Mouse (Mus musculus) adrenal gland, adult 8-10 months (tissue): ENCODE data around the gene Eddm3b. TPM values are rescaled to one million over a fixed set of nuclear protein-coding genes. Genes with fewer than 3 reads are reported as not detected.
A peak's percentile ranks its signal among the peaks of the same experiment; 100 is the strongest.

Experiments
- DNase-seq: peaks from one replicate; pipeline ENCODE4 v3.0.0; 2022
- total RNA-seq, 4 experiments: library from RNA; stranded (reverse); gene quantifications; 2 replicates each; pipeline ENCODE4 v1.2.4; 2022

The Eddm3b gene
- total RNA-seq, 4 experiments from 2014 or later: not detected

DNA sequence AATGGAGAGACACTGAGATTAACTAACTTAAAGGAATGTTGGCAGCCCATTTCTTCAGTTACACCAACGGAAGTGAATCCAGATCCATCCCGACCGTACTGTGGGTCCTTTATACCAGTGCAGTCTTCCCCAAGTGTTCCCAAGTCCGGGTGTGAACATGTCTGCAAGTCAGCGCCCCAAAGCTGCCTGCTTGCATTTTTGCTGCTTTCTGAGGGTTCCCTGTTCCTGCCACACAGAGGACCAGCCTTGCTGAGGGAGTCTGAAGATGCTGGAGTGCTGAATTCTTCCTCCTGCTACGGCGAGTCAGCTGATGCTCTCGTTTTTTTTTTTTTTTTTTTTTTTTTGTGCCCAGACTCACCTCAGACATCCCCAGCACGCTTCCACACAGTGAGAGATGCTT is 19.3 kb upstream of the Eddm3b start:
- no peak for DNase-seq

DNA sequence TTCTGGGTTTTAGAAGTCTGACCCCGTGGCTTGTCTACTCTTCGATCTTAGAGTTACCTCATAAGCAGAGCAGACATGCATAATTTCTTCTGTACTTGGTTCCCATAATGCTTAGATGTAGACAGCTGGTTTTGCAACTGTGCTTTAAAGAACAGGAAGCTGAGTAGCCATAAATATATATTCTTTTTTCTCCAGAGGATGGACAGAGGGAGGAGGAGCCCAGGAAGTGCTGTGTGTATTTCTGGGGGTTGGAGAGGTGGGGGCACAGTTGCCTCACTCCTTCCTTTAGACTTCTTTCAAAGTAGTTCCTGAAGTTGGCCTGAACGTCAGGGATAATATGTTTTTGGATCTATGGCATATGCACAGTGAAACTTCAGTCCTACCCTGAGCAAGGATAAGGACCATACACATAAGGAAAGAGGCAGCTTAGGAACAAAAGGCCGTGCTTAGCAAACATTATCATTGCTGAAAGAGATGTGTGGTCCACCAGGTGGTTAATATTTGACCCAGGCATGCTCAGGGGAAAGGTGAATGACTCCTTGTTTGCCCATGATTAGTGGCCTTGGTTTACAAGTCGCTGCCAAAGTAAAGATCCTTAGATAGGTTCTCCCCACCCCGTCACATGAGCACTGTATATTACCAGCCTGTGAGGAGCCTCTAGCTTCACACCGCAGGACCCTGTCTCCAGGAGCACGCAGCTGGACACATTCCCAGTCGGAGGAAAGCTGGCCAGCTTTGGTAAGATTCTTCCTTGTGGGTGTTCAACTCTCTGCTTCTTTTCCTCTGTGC is 18.3 kb upstream of the Eddm3b start:
- DNase-seq: no peak

- DNase-seq: peak; percentile 47
These were observed 15.9 kb upstream of the Eddm3b start for GRCm38 (mm10) chr14:51098300-51098699.

- no peak for DNase-seq
These were observed 15.3 kb upstream of the Eddm3b start for GRCm38 (mm10) chr14:51098921-51099320.

GRCm38 (mm10) chr14:51101284-51101683 is 12.9 kb upstream of the Eddm3b start:
- no peak for DNase-seq

GRCm38 (mm10) chr14:51103217-51103616 is 11.0 kb upstream of the Eddm3b start:
- peak; percentile 22 for DNase-seq

DNA sequence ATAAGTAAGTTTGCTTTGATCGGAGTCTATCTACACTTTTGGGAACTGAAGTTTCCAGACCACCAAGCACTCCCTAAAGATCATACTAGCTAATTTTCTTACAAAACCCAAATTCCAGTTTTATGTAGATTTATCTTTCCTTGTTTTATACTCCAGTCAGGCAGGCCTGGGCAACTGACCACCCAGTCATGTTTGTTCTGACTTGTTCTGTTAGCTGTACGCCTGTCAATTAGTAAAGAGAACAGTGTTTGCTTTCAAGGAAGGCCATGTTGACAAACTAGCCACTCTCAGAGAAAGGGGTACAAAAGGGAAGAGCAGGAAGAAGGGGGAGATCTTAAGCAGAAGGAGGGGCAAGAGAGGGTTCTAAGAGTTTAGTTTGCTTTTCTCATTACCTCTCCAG is 9.9 kb upstream of the Eddm3b start:
- DNase-seq: no peak

DNA sequence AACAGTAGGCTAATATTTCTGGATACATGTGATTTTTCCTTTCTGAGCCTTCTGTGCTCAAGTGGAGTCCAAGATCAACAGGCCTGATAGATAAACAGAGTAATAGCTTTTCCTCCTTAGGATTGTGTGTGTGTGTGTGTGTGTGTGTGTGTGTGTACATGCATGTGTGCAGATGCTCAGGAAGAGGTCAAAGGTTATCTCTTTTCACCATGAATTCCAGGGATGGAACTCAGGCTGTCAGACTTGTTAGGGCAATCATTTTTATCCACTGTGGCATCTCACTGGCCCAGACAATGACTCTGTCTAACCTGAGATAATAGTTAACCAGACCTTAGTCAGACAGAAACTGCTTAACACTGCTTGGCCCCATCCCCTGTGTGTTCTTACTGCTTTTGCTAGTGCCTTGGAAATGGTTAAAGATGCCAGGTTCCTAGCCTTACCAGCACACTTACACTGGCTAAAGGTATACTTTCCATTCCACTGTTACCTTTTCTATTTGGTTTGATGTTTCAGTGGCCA is 7.7 kb upstream of the Eddm3b start:
- no peak for DNase-seq

DNA sequence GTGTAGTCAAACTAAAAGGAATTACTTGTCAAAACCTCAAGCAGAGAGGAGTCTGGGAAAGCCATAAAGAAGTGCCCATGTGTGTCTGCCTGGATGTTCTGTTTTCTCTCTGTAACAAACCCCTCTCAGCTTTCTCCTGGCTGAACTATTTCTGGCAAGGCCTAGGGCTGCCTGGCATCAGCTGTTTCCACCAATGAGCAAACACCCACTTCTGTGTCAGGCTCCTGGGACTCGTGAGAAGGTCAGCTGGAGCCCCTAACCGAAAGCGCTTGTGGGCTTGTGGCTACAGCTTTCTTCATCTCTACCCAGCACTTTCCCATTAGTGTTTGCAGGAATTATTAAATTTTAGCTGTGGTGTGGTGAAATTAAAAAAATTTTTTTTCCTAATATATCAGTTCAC is 2.3 kb upstream of the Eddm3b start:
- DNase-seq: no peak

GRCm38 (mm10) chr14:51113476-51113875 is 750 bp upstream of the Eddm3b start:
- no peak for DNase-seq

GRCm38 (mm10) chr14:51125684-51126083 is 11.5 kb downstream of the Eddm3b start:
- no peak for DNase-seq

- DNase-seq: no peak
These were observed 13.5 kb downstream of the Eddm3b start for GRCm38 (mm10) chr14:51127648-51128258.

DNA sequence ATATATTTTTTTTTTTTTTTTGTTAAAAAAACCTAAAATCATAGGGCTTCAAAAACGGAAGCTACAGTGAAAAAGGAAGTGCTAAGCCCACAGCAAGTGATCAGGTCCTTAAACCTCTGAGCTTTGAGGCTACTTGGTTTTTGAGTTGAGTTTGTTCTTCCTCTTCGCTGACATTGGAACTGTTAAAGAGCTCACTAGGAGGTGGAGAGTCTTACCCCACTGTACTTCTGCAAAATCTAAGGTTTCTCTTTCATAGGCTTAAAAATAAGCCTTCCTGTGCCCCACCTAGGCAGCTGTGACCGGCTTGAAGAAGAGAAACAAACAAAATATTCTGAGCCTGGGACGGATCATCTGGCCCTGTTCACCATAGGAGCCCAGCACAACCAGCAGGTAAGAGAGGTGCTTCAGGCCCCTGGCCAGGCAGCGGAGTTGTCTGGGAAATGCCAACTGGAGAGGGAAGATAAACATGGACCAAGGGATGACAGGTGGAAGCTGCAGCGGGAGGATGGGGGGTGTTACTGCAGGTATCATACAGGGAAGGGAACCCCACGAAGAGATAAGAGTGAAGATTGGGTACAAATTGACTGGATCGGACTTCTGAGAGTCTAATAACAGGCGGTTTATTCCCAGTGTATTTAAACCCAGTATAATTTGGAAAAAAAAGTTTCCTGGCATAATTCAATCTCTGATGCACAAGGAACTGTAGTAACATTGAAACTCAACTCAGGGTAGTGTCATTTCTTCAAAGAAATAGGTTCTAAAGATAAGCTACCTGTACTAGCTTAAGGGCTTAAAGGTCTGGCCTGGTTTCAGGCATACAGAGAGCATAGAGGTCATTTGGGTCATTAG is 14.8 kb downstream of the Eddm3b start:
- DNase-seq: no peak

GRCm38 (mm10) chr14:51129624-51129975 is 15.4 kb downstream of the Eddm3b start:
- no peak for DNase-seq

DNA sequence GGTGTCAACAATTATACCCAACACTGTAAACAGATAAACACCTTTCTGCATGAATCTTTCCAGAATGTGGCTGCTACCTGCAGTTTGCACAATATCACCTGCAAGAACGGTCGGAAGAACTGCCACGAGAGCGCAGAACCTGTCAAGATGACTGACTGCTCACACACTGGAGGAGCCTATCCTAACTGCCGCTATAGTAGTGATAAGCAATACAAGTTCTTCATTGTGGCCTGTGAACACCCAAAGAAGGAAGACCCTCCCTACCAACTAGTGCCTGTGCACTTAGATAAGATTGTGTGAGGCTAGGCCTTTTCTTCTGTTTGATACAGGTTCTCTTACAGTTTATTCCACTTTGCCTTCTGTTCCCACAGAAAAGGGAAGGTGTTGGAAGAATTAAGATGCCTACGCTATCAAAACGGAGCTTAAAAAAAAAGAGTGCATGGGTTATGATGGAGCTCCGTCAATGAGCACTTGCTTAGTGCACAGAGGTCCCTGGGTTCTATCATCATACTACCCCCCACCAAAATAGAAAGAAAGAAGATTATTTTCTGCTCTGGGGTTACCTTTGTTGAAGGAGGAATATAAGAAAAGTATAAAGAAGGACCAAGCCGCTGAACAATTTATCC is 16.2 kb downstream of the Eddm3b start:
- DNase-seq: no peak

DNA sequence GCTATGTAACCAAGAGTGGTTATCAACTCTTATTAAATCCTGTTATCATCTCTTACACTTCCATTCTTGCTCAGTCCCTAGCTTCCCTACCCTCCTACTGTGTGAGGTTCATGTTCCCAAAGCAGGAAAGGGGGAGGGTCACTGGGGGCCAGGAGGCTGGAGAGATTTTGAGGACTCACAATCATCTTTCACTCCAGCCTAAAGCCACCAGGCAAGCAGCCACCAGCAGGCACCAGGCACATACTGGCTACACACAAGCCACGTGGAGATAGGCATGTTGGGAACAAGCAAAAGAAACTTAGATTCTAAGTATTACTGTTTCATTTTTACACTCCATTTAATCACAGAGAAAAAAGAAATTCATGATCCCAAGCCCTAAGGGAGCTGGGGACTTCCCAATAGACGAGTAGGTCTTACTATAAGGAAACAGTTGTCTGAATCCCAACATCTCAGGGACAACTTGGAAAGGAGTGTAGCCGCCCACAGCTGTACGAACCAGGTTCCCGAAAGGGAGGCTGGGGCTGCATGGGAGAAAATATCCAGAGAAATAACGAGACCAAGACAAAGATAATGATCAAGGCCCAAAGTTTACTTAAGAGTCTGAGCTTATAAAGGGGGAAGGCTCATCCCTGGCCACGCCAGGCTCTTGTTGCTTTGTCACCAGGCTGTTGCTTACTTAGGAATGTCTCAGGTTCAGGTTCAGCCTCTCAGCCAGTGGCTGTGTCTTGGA is 17.0 kb downstream of the Eddm3b start:
- no peak for DNase-seq

DNA sequence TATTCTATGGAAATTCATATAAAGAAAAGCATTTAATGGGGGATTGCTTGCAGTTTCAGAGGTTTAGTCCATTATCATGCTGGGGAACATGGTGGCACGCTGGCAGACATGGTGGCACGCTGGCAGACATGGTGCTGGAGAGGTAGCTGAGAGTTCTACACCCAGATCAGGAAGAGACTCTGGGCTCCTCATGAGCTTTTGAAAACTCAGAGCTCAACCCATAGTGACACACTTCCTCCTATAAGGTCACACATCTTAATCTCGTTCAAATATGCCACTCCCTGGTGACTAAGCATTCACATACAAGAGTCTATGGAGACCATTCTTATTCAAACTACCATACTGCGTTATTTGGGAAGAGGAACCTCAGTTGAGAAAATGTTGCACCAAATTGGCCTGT is 18.1 kb downstream of the Eddm3b start:
- no peak for DNase-seq

DNA sequence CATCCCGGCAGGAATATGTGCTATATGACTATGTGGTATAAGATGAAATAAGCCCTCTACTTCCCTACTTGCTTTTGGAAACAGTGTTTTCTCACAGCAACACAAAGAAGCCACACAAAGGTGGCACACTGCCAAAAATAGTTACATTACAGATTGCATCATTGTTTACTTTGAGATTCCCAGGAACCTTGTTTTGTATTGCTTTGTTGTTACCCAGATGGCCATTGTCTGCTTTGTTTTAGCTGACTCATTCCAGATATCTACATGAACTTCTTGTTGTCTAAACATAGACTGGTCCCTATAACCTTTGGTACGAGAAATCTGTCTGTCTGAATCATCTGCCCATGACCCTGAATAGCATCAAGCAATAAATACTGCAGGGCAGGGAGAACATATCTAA is 26.1 kb downstream of the Eddm3b start:
- DNase-seq: no peak

GRCm38 (mm10) chr14:51142119-51142518 is 27.9 kb downstream of the Eddm3b start:
- no peak for DNase-seq

- DNase-seq: no peak
These were observed 28.3 kb downstream of the Eddm3b start for GRCm38 (mm10) chr14:51142568-51142967.

DNA sequence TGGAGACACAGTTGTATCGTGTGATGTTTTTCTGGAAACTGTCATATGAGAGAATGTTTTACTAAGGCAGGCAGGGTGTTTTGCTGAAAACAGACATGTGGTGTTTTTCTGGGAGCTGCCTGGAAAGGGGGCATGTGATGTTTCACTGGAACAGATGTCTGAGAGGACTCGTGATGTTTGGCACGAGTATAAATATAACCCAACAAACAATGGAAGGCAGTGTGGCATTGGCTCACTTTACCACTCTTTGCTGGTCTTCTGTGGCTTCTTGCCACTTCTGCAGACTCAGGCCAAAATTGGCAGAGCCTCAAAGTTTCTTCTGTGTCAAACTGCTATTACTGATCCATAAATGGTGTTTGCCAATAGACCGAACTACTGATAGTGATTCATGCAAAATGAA is 29.1 kb downstream of the Eddm3b start:
- DNase-seq: no peak

GRCm38 (mm10) chr14:51143937-51144336 is 29.7 kb downstream of the Eddm3b start:
- DNase-seq: no peak
